Mouse (Mus musculus): ENCODE data around the gene Dlgap5. TPM values are rescaled to one million over a fixed set of nuclear protein-coding genes. Genes with fewer than 3 reads are reported as not detected.

Gene Dlgap5
- polyA plus RNA-seq, 1 experiment from 2014 or later, result 49.5 TPM

DNA sequence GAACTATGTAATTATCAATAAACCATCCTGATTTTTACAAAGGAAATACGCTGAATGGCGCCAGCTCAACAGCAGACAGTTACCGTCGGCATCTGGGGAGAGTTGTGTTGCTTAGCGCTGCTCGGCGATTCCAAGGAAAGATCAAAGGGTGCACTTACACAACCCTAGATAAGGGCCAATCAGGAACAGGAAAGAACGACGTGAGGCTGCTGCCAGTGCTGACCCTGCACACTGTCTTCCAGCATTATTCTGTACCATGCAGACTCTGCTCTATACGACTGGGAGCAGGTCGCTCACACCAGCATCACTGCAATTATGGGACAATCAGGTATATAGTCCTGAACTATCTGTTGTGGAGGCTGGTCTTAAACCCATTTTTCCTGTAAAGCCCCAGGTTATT is 32.1 kb downstream of the Dlgap5 start:
- Histone ChIP-seq H3K4me3 (ENCODE audit: low read depth, low read length) (no peak overlapping the region), H3K9me3 (ENCODE audit: control insufficient read depth, low read depth, low read length) (no peaks in the 10 kb centered on the region), H3K9ac (replicated peaks; ENCODE audit: low read depth, low read length) (no peak overlapping the region), H3K27ac (ENCODE audit: low read length) (no peak overlapping the region), H3K27me3 (ENCODE audit: control insufficient read depth, insufficient read depth, low read length) (no peaks in the 10 kb centered on the region), H3K36me3 (ENCODE audit: control insufficient read depth, insufficient read depth, low read length) (peaks cover 31% of the 10 kb centered on the region), H3K4me1 (ENCODE audit: control insufficient read depth, insufficient read depth, low read length) (no peaks in the 10 kb centered on the region), H3K4me2 (replicated peaks; ENCODE audit: low read depth, low read length) (no peak overlapping the region)
- WGBS, result 75% methylated on average over 11 of the region's 11 CpGs
- no peak for ATAC-seq (ENCODE audit: insufficient number of reproducible peaks, insufficient read depth, low FRiP score, low read depth)

DNA sequence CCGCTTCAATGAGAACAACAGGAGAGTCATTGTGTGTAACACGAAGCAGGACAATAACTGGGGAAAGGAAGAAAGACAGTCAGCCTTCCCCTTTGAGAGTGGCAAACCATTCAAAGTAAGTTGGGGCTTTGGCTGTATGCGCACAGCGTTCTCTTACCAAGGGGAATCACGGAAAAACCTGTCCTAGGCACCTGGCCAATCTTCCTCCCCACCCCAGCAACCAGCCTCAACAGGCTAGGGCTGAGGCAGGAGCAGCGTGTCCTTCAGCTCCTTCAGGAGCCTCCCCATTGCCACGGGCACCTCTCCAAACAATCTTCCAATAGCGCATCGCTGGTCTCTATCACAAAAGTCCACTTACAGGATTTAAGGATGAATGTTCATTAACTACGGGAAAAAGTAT is 33.6 kb downstream of the Dlgap5 start:
- H3K36me3 ChIP-seq (ENCODE audit: control insufficient read depth, insufficient read depth, low read length), result peaks cover 18% of the 10 kb centered on the region
- no peaks in the 10 kb centered on the region for H3K9me3 ChIP-seq (ENCODE audit: control insufficient read depth, low read depth, low read length)
- no peaks in the 10 kb centered on the region for H3K4me1 ChIP-seq (ENCODE audit: control insufficient read depth, insufficient read depth, low read length)
- WGBS, result 88% methylated on average over 10 of the region's 10 CpGs
- H3K4me3 ChIP-seq (ENCODE audit: low read depth, low read length), result no peak overlapping the region
- ATAC-seq (ENCODE audit: insufficient number of reproducible peaks, insufficient read depth, low FRiP score, low read depth), result no peak
- no peak overlapping the region for H3K4me2 ChIP-seq (replicated peaks; ENCODE audit: low read depth, low read length)
- H3K27me3 ChIP-seq (ENCODE audit: control insufficient read depth, insufficient read depth, low read length), result no peaks in the 10 kb centered on the region
- no peak overlapping the region for H3K9ac ChIP-seq (replicated peaks; ENCODE audit: low read depth, low read length)
- H3K27ac ChIP-seq (ENCODE audit: low read length), result no peak overlapping the region

DNA sequence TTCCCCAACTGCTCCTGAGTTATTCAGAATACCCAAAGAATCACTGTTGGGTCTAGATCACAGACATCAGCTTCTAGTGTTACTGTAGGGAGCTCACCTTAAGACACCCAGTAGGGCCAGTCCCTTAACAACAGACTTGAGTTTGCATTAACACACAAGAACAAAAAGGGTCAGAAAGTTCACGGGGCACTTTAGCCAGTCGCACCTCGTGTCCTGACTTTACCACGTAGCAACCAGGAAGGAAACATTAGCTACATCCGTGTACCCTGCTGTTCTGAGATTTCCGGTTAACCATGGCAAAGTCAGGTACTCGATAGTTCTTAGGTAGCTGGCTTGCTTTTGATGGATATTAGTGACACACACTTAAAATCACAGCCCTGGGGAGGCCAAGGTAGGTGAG is 34.3 kb downstream of the Dlgap5 start:
- 80% methylated on average over 7 of the region's 7 CpGs for WGBS
- no peak for ATAC-seq (ENCODE audit: insufficient number of reproducible peaks, insufficient read depth, low FRiP score, low read depth)
- Histone ChIP-seq H3K4me1 (ENCODE audit: control insufficient read depth, insufficient read depth, low read length) (no peaks in the 10 kb centered on the region), H3K9ac (replicated peaks; ENCODE audit: low read depth, low read length) (no peak overlapping the region), H3K4me3 (ENCODE audit: low read depth, low read length) (no peak overlapping the region), H3K9me3 (ENCODE audit: control insufficient read depth, low read depth, low read length) (no peaks in the 10 kb centered on the region), H3K27ac (ENCODE audit: low read length) (no peak overlapping the region), H3K27me3 (ENCODE audit: control insufficient read depth, insufficient read depth, low read length) (no peaks in the 10 kb centered on the region), H3K36me3 (ENCODE audit: control insufficient read depth, insufficient read depth, low read length) (peaks cover 11% of the 10 kb centered on the region), H3K4me2 (replicated peaks; ENCODE audit: low read depth, low read length) (no peak overlapping the region)

DNA sequence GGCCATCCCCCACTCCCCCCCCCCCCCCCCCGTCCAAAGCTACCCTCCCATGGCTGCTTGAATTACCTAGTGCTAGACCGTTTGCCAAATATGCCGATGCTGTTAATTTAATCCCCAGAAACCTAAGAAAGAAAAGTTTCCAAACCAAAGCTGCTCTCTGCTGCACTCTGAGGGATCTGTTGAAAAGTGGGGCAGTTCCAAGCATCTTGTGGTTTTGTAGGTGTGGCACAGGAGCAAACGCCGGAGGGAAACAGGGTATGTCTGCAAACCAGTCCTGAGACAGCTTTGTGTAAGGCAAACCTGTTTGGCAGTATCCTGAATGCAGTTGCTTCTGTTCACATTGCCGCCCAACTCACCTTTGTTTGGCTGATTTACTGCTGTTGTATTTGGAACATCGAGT is 39.9 kb downstream of the Dlgap5 start:
- H3K27ac ChIP-seq (ENCODE audit: low read length), result no peak overlapping the region
- H3K27me3 ChIP-seq (ENCODE audit: control insufficient read depth, insufficient read depth, low read length), result peaks cover 7% of the 10 kb centered on the region; the same call in 1 of the 2 replicates
- WGBS, result 67% methylated on average over 7 of the region's 7 CpGs
- H3K36me3 ChIP-seq (ENCODE audit: control insufficient read depth, insufficient read depth, low read length), result no peaks in the 10 kb centered on the region
- H3K9ac ChIP-seq (replicated peaks; ENCODE audit: low read depth, low read length), result no peak overlapping the region
- no peaks in the 10 kb centered on the region for H3K9me3 ChIP-seq (ENCODE audit: control insufficient read depth, low read depth, low read length)
- peaks cover 8% of the 10 kb centered on the region; the same call in 1 of the 2 replicates for H3K4me1 ChIP-seq (ENCODE audit: control insufficient read depth, insufficient read depth, low read length)
- ATAC-seq (ENCODE audit: insufficient number of reproducible peaks, insufficient read depth, low FRiP score, low read depth), result no peak
- H3K4me2 ChIP-seq (replicated peaks; ENCODE audit: low read depth, low read length), result no peak overlapping the region
- H3K4me3 ChIP-seq (ENCODE audit: low read depth, low read length), result no peak overlapping the region

DNA sequence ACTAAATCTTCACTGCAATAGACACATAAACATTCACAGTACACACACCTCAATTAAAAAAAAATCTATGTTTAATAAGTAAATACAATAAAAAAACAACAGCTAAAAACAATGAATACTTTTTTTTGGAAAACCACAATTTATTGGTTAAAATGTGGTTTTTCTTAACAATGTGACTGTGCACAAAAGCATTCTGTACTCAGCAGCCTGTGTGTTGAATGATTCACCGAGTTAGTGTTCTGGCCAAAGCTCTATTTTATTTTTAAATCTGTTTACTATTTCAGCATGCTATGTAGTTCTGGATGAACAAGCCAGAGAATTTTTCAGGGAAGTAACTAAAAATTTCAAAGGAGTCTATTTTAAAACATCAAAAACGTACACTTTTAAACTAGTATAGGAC is 41.7 kb downstream of the Dlgap5 start:
- Histone ChIP-seq H3K9me3 (ENCODE audit: control insufficient read depth, low read depth, low read length) (no peaks in the 10 kb centered on the region), H3K27me3 (ENCODE audit: control insufficient read depth, insufficient read depth, low read length) (peaks cover 7% of the 10 kb centered on the region; the same call in 1 of the 2 replicates), H3K4me1 (ENCODE audit: control insufficient read depth, insufficient read depth, low read length) (peaks cover 8% of the 10 kb centered on the region; the same call in 1 of the 2 replicates), H3K9ac (replicated peaks; ENCODE audit: low read depth, low read length) (no peak overlapping the region), H3K27ac (ENCODE audit: low read length) (no peak overlapping the region), H3K4me2 (replicated peaks; ENCODE audit: low read depth, low read length) (no peak overlapping the region), H3K36me3 (ENCODE audit: control insufficient read depth, insufficient read depth, low read length) (no peaks in the 10 kb centered on the region), H3K4me3 (ENCODE audit: low read depth, low read length) (no peak overlapping the region)
- ATAC-seq (ENCODE audit: insufficient number of reproducible peaks, insufficient read depth, low FRiP score, low read depth), result no peak
- WGBS, result 79% methylated on average over 2 of the region's 2 CpGs

DNA sequence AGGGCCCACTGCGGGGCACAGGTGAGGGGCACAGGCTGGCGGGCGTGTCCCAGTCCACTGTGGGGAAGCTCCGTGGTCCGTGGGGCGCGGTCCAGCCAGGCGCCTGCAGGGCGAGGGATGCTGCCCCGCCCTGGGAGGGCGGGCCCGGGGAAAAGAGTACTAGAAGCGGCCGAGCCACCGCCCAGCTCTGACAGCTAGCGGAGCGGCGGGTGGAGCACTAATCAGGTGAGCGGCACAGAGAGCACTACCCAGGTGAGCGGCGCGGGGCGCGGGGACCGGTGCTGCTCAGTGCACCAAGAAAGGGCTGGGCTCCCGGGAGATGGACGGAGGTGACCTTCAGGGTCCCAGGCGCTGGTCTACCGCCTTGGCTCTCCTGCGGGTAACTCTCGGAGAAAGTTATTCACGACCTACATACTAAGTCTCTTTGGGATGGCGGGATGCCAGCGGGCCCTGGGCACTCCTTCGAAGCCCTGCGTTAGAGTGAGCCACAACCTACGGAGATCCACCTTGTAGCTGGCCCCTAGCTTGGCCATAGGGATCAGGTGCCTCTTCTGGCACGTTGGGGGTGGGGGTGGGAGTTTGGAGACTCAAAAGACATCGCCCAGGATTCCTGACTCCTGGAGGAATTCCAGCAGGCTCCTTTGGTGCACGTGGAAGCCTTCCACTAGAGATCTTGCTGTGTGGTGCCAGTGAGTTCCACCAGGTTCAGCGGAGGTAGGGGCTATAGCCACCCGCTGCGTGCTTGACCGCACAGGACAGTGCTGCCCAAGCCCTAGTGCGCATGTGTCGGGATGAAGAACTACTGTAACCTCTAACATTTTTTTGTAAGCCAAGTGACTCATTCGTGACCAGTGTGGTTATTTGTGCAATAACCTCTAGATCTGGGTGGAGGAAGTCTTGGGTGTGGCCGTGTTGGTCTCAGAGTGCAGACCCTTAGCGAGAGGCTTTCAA is 44.2 kb downstream of the Dlgap5 start:
- no peaks in the 10 kb centered on the region for H3K36me3 ChIP-seq (ENCODE audit: control insufficient read depth, insufficient read depth, low read length)
- WGBS, result 13% methylated on average over 49 of the region's 49 CpGs
- peaks cover 8% of the 10 kb centered on the region; the same call in 1 of the 2 replicates for H3K4me1 ChIP-seq (ENCODE audit: control insufficient read depth, insufficient read depth, low read length)
- H3K4me3 ChIP-seq (ENCODE audit: low read depth, low read length), result peak overlapping the region; percentile 11; the same call in 1 of the 2 replicates
- no peak overlapping the region for H3K9ac ChIP-seq (replicated peaks; ENCODE audit: low read depth, low read length)
- peak; percentile 68 for ATAC-seq (ENCODE audit: insufficient number of reproducible peaks, insufficient read depth, low FRiP score, low read depth)
- H3K9me3 ChIP-seq (ENCODE audit: control insufficient read depth, low read depth, low read length), result no peaks in the 10 kb centered on the region
- peaks cover 7% of the 10 kb centered on the region; the same call in 1 of the 2 replicates for H3K27me3 ChIP-seq (ENCODE audit: control insufficient read depth, insufficient read depth, low read length)
- peak overlapping the region; percentile 39 for H3K4me2 ChIP-seq (replicated peaks; ENCODE audit: low read depth, low read length)
- H3K27ac ChIP-seq (ENCODE audit: low read length), result no peak overlapping the region

DNA sequence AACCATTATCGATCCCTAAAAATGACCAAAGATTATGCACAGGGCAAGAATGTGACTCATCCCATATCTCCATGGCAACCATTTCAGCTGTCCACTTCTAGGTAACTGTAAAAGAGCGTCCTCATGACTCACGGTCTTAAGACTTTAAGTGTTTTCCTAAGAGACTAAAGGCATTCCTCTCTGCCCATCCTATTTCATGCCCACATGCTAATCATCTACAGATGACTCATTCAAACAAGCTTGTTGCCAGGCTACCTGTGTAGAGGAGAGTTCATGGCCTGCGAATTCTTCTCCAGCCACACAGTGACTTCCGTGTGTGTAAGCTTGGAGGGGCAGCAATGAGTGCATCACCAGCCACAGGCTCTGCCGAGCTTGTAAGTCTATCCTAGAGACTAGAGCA is 46.5 kb downstream of the Dlgap5 start:
- no peak overlapping the region for H3K27ac ChIP-seq (ENCODE audit: low read length)
- ATAC-seq (ENCODE audit: insufficient number of reproducible peaks, insufficient read depth, low FRiP score, low read depth), result no peak
- 56% methylated on average over 6 of the region's 6 CpGs for WGBS

DNA sequence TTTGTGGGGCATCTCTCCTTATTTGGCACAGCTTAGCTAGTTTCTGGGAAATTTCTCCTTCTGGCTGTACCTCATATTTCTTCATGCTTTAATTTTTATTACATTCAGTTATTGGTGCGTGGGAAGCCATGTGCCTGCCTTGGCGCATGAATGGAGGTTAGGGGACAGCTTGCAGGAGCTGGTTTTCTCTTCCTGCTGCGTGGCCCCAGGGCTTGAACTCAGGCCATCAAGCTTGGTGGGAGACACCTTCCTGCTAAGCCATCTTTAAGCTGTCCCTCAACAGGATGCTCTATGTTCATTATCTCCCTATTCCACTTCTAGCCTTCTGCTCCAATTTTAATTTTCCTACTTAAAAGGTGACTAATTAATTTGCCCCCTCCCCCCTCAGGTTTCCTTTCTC is 47.4 kb downstream of the Dlgap5 start:
- no peak for ATAC-seq (ENCODE audit: insufficient number of reproducible peaks, insufficient read depth, low FRiP score, low read depth)
- H3K36me3 ChIP-seq (ENCODE audit: control insufficient read depth, insufficient read depth, low read length), result no peaks in the 10 kb centered on the region
- H3K9ac ChIP-seq (replicated peaks; ENCODE audit: low read depth, low read length), result no peak overlapping the region
- peaks cover 7% of the 10 kb centered on the region; the same call in 1 of the 2 replicates for H3K27me3 ChIP-seq (ENCODE audit: control insufficient read depth, insufficient read depth, low read length)
- 91% methylated on average over 3 of the region's 3 CpGs for WGBS
- H3K9me3 ChIP-seq (ENCODE audit: control insufficient read depth, low read depth, low read length), result no peaks in the 10 kb centered on the region
- H3K4me2 ChIP-seq (replicated peaks; ENCODE audit: low read depth, low read length), result no peak overlapping the region
- H3K4me1 ChIP-seq (ENCODE audit: control insufficient read depth, insufficient read depth, low read length), result peaks cover 12% of the 10 kb centered on the region; the same call in 1 of the 2 replicates
- H3K27ac ChIP-seq (ENCODE audit: low read length), result no peak overlapping the region
- no peak overlapping the region for H3K4me3 ChIP-seq (ENCODE audit: low read depth, low read length)

More for the DNA sequence above, 46.5 kb downstream of the Dlgap5 start:
- no peak overlapping the region for H3K4me2 ChIP-seq (replicated peaks; ENCODE audit: low read depth, low read length)
- peaks cover 12% of the 10 kb centered on the region; the same call in 1 of the 2 replicates for H3K4me1 ChIP-seq (ENCODE audit: control insufficient read depth, insufficient read depth, low read length)
- H3K9ac ChIP-seq (replicated peaks; ENCODE audit: low read depth, low read length), result no peak overlapping the region
- H3K27me3 ChIP-seq (ENCODE audit: control insufficient read depth, insufficient read depth, low read length), result peaks cover 7% of the 10 kb centered on the region; the same call in 1 of the 2 replicates
- no peak overlapping the region for H3K4me3 ChIP-seq (ENCODE audit: low read depth, low read length)
- H3K36me3 ChIP-seq (ENCODE audit: control insufficient read depth, insufficient read depth, low read length), result no peaks in the 10 kb centered on the region
- no peaks in the 10 kb centered on the region for H3K9me3 ChIP-seq (ENCODE audit: control insufficient read depth, low read depth, low read length)

Data from stomach, embryonic 14.5 days (tissue).